7 mouse cellular contexts compared by ENCODE assay signal in the genomic region with DNA sequence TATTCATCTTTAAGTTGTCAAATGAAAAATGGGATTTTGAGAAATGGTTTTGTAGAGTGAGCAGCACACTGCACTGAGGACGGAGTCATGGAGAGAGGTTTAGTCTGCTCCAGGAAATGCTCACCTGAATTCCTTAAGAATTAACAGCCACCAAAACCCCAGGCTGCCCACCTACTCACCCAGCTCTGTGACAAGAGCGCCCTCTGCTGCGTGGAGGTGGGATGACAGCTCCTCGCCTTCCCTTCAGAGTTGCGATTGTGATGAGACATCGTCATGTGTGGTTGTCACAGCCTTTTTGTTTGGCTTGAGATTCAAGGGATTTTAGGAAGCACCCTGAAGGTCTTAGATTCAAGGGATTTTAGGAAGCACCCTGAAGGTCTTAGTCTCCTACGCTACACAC. TPM values are rescaled to one million over a fixed set of nuclear protein-coding genes. Genes with fewer than 3 reads are reported as not detected.
DNase-seq lines count a peak whose midpoint lies in the region; ATAC-seq lines count a peak whose summit lies in the region.

No protein-coding gene starts in this region.

- no peaks in the 10 kb centered on the region for H3K9me3 ChIP-seq in neural tube, embryonic 15.5 days (replicated peaks)

- 28% methylated on average over 7 of the region's 7 CpGs for WGBS in neural tube, embryonic 15.5 days

- H3K4me2 ChIP-seq in neural tube, embryonic 15.5 days, result no peak overlapping the region

- H3K27me3 ChIP-seq in neural tube, embryonic 15.5 days (replicated peaks), result 0 out of 2 replicates have a peak, but pooled peaks cover 6% of the 10 kb centered on the region

- no peak overlapping the region for H3K27ac ChIP-seq in neural tube, embryonic 15.5 days (replicated peaks)

- no peak overlapping the region for H3K9ac ChIP-seq in neural tube, embryonic 15.5 days (replicated peaks)

- H3K4me3 ChIP-seq in neural tube, embryonic 15.5 days (replicated peaks), result no peak overlapping the region

- peaks cover 22% of the 10 kb centered on the region for H3K4me1 ChIP-seq in neural tube, embryonic 15.5 days

- ATAC-seq in neural tube, embryonic 15.5 days (ENCODE audit: low FRiP score), result no peak

- peak; percentile 83 for DNase-seq in neural tube, embryonic 10.5 days (ENCODE audit: extremely low spot score, low spot score)
- DNase-seq in adrenal gland, adult (ENCODE audit: inconsistent age in 2 of 2, low spot score in 1 of 2), result peak; percentile 57 to 88
- DNase-seq in embryo, embryonic 10 days (ENCODE audit: low spot score), result peak; percentile 81
- peak; percentile 84 for DNase-seq in kidney, postnatal 10 days
- peak; percentile 52 to 58 for DNase-seq in lung, adult 18-20 months
- peak; percentile 52 for DNase-seq in right cerebral cortex, postnatal 25 days

- H3K36me3 ChIP-seq in neural tube, embryonic 15.5 days, result peaks cover 13% of the 10 kb centered on the region; the same call in 1 of the 2 replicates

RNA-seq across cellular contexts. Expression of a gene that starts 13.7 kb away (rescaled TPM):
- polyA plus RNA-seq in neural tube, embryonic 15.5 days (2015; fragmentation: Nextera tagmentation; extraction: Ambion mirVana), result 29.5 and 34.9 TPM in 2 replicates

RNA-seq across cellular contexts. Expression of a gene that starts 17.0 kb away (rescaled TPM):
- not detected in 2 replicates for polyA plus RNA-seq in neural tube, embryonic 15.5 days (2015; fragmentation: Nextera tagmentation; extraction: Ambion mirVana)

RNA-seq across cellular contexts. Expression of a gene that starts 33.4 kb away (rescaled TPM):
- polyA plus RNA-seq in neural tube, embryonic 15.5 days (2015; fragmentation: Nextera tagmentation; extraction: Ambion mirVana), result not detected in 2 replicates
